Mouse (Mus musculus) forebrain, embryonic 11.5 days (tissue): ENCODE measurements around the gene Nle1. TPM values are rescaled to one million over a fixed set of nuclear protein-coding genes. Genes with fewer than 3 reads are reported as not detected.

ENCODE experiments used
- ATAC-seq: fragments of 200-750 bp; cut with Nextera tagmentation; replicated peaks from 2 replicates; pipeline ENCODE4 v1.8.0; 2017; ENCODE audit warnings: moderate TSS enrichment; ENCODE audit not compliant: low FRiP score
- DNase-seq: peaks from one replicate; pipeline ENCODE4 v3.0.0-alpha.2; 2017; ENCODE audit warnings: low spot score
- H3K27ac ChIP-seq: fragments of 300-500 bp; sonication (generic); 2 replicates; pipeline ENCODE4 v1.5.1; 2014; ENCODE audit warnings: low read depth, low read length
- H3K27me3 ChIP-seq: fragments of 300-500 bp; sonication (generic); 2 replicates; pipeline ENCODE4 v1.6.1; 2014; ENCODE audit warnings: mild to moderate bottlenecking, low read length, mixed read lengths; ENCODE audit not compliant: control insufficient read depth, insufficient read depth
- H3K36me3 ChIP-seq: fragments of 300-500 bp; sonication (generic); 2 replicates; pipeline ENCODE4 v1.6.1; 2014; ENCODE audit warnings: mild to moderate bottlenecking, low read length, moderate library complexity, mixed read lengths; ENCODE audit not compliant: control insufficient read depth, insufficient read depth
- H3K4me1 ChIP-seq: fragments of 300-500 bp; sonication (generic); replicated peaks from 2 replicates; pipeline ENCODE4 v1.6.1; 2014; ENCODE audit warnings: low read length, mixed read lengths; ENCODE audit not compliant: control insufficient read depth, insufficient read depth
- H3K4me2 ChIP-seq: fragments of 300-500 bp; sonication (generic); 2 replicates; pipeline ENCODE4 v1.6.1; 2014; ENCODE audit warnings: low read depth, mild to moderate bottlenecking, low read length, moderate library complexity, mixed read lengths; ENCODE audit not compliant: severe bottlenecking
- H3K4me3 ChIP-seq: fragments of 300-500 bp; sonication (generic); 2 replicates; pipeline ENCODE4 v1.5.1; 2014; ENCODE audit warnings: low read depth, low read length
- H3K9ac ChIP-seq: fragments of 300-500 bp; sonication (generic); 2 replicates; pipeline ENCODE4 v1.6.1; 2014; ENCODE audit warnings: low read length
- H3K9me3 ChIP-seq: fragments of 300-500 bp; sonication (generic); 2 replicates; pipeline ENCODE4 v1.6.1; 2016; ENCODE audit warnings: low read length, mixed read lengths; ENCODE audit not compliant: control insufficient read depth
- WGBS: fragments of 180-500 bp; shearing (Covaris S2); extraction: QIAGEN DNeasy Blood & Tissue Kit; methylation state at CpG from one replicate; pipeline ENCODE4 v1.1.7; 2014; 5-methylcytosine and 5-hydroxymethylcytosine counted together
- polyA plus RNA-seq: library from polyadenylated mRNA; unstranded; fragments of >200 nt; fragmentation: Nextera tagmentation; extraction: Ambion mirVana; gene quantifications from 2 replicates; pipeline ENCODE4 v1.2.1, GENCODE M21; 2014

The Nle1 gene
- polyA plus RNA-seq, 1 experiment from 2014 or later = 34.8 TPM

GRCm38 (mm10) chr11:82869506-82870172 is 38.6 kb downstream of the Nle1 start:
- H3K4me3 ChIP-seq = peak overlapping the region; percentile 76
- no peaks in the 10 kb centered on the region for H3K9me3 ChIP-seq

GRCm38 (mm10) chr11:82867956-82868355 is 40.3 kb downstream of the Nle1 start:
- WGBS = 50% methylated on average over 5 of the region's 5 CpGs
- Histone ChIP-seq H3K27me3 (no peaks in the 10 kb centered on the region), H3K4me3 (no peak overlapping the region)

More at GRCm38 (mm10) chr11:82869506-82870172, 38.6 kb downstream of the Nle1 start:
- Histone ChIP-seq H3K36me3 (no peaks in the 10 kb centered on the region), H3K4me1 (0 out of 2 replicates have a peak, but pooled peaks cover 1% of the 10 kb centered on the region), H3K27ac (no peak overlapping the region), H3K9ac (no peak overlapping the region), H3K27me3 (no peaks in the 10 kb centered on the region), H3K4me2 (peak overlapping the region; percentile 78; the same call in 1 of the 2 replicates)
- ATAC-seq (no peak), DNase-seq (no peak)
- WGBS = 80% methylated on average over 9 of the region's 9 CpGs

GRCm38 (mm10) chr11:82866850-82867564 is 41.2 kb downstream of the Nle1 start:
- 35% methylated on average over 7 of the region's 7 CpGs for WGBS
- Histone ChIP-seq H3K27ac (no peak overlapping the region), H3K27me3 (no peaks in the 10 kb centered on the region), H3K9me3 (no peaks in the 10 kb centered on the region), H3K9ac (no peak overlapping the region), H3K36me3 (no peaks in the 10 kb centered on the region), H3K4me2 (no peak overlapping the region), H3K4me3 (no peak overlapping the region), H3K4me1 (peaks cover 8% of the 10 kb centered on the region; the same call in 1 of the 2 replicates)
- ATAC-seq (no peak), DNase-seq (no peak)

More at GRCm38 (mm10) chr11:82867956-82868355, 40.3 kb downstream of the Nle1 start:
- Histone ChIP-seq H3K27ac (no peak overlapping the region), H3K36me3 (no peaks in the 10 kb centered on the region), H3K4me1 (peaks cover 1% of the 10 kb centered on the region; the same call in 1 of the 2 replicates), H3K9ac (no peak overlapping the region), H3K4me2 (no peak overlapping the region), H3K9me3 (no peaks in the 10 kb centered on the region)
- ATAC-seq (no peak), DNase-seq (no peak)

GRCm38 (mm10) chr11:82865957-82866356 is 42.3 kb downstream of the Nle1 start:
- H3K27ac ChIP-seq = no peak overlapping the region
- no peaks in the 10 kb centered on the region for H3K36me3 ChIP-seq
- WGBS = 87% methylated on average over 10 of the region's 10 CpGs
- ATAC-seq = no peak
- H3K9me3 ChIP-seq = no peaks in the 10 kb centered on the region
- H3K4me3 ChIP-seq = no peak overlapping the region
- no peak overlapping the region for H3K4me2 ChIP-seq
- no peak overlapping the region for H3K9ac ChIP-seq
- no peaks in the 10 kb centered on the region for H3K27me3 ChIP-seq
- no peak for DNase-seq
- H3K4me1 ChIP-seq = peaks cover 10% of the 10 kb centered on the region; the same call in 1 of the 2 replicates

DNA sequence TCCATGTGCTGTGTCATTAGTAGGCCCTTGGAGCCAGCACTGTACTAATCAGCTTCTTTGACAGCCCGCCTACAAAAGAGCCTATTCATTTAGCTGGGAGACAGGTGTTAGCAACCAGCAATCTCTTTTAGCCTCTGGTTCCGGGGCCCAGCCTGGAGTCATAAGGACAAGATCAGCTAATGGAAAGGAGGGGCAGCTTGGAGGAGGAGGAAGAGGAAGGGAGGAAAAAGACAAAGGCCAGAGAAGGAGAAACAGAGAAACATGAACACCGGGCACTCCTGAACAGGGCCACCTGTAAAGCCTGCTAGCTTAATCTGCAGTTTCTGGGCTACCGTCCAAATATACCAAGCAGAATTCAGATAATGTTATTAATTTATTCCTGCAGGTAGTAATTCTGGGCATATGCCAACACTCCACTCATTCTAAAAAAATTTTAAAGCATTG is 44.7 kb downstream of the Nle1 start:
- Histone ChIP-seq H3K4me2 (no peak overlapping the region), H3K4me3 (no peak overlapping the region), H3K27me3 (no peaks in the 10 kb centered on the region), H3K36me3 (no peaks in the 10 kb centered on the region), H3K27ac (peak overlapping the region; percentile 60), H3K9ac (no peak overlapping the region), H3K4me1 (peaks cover 10% of the 10 kb centered on the region; the same call in 1 of the 2 replicates), H3K9me3 (no peaks in the 10 kb centered on the region)
- DNase-seq (no peak), ATAC-seq (peak; percentile 82)
- WGBS = 31% methylated on average over 4 of the region's 4 CpGs

- H3K27me3 ChIP-seq = no peaks in the 10 kb centered on the region
- H3K4me3 ChIP-seq = no peak overlapping the region
- H3K9me3 ChIP-seq = no peaks in the 10 kb centered on the region
- peaks cover 10% of the 10 kb centered on the region; the same call in 1 of the 2 replicates for H3K4me1 ChIP-seq
- DNase-seq (no peak), ATAC-seq (peak; percentile 63; the same call in 1 of the 2 replicates)
- H3K9ac ChIP-seq = no peak overlapping the region
- 31% methylated on average over 2 of the region's 2 CpGs for WGBS
- H3K36me3 ChIP-seq = no peaks in the 10 kb centered on the region
- peak overlapping the region; percentile 71; the same call in 1 of the 2 replicates for H3K27ac ChIP-seq
- no peak overlapping the region for H3K4me2 ChIP-seq
Measured at GRCm38 (mm10) chr11:82863059-82863458, 45.2 kb downstream of the Nle1 start.

GRCm38 (mm10) chr11:82862638-82863037 is 45.6 kb downstream of the Nle1 start:
- Histone ChIP-seq H3K9me3 (no peaks in the 10 kb centered on the region), H3K4me2 (no peak overlapping the region), H3K9ac (no peak overlapping the region), H3K27me3 (no peaks in the 10 kb centered on the region), H3K4me1 (peaks cover 9% of the 10 kb centered on the region; the same call in 1 of the 2 replicates), H3K27ac (peak overlapping the region; percentile 71), H3K4me3 (no peak overlapping the region), H3K36me3 (no peaks in the 10 kb centered on the region)
- 57% methylated on average over 9 of the region's 9 CpGs for WGBS
- DNase-seq (no peak), ATAC-seq (no peak; the same call in 1 of the 2 replicates)

DNA sequence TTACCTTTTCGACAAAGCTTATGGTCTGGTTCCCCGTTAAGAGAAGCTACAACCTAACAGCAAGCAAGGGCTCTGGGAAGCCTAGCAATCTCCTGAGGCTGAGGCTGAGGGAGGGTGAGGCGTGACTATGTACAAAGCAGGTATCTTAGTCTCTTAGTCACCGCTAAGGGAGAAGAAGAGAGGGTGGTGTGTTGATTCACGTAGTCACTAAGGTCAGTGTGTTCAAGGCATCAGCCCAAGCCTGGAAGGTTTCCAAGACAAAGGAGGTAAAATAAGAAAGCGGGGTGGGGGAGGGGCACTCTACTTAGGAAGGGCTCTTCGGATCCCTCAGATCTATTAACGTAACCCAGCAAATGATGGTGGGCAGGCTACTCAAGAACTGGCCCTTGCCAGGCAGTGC is 46.7 kb downstream of the Nle1 start:
- no peak for DNase-seq
- Histone ChIP-seq H3K27ac (no peak overlapping the region), H3K9ac (no peak overlapping the region), H3K4me3 (no peak overlapping the region), H3K4me2 (no peak overlapping the region), H3K36me3 (no peaks in the 10 kb centered on the region), H3K27me3 (no peaks in the 10 kb centered on the region), H3K4me1 (peaks cover 9% of the 10 kb centered on the region; the same call in 1 of the 2 replicates), H3K9me3 (no peaks in the 10 kb centered on the region)
- WGBS = 67% methylated on average over 8 of the region's 8 CpGs
- ATAC-seq = no peak
